ENCODE assay signal across 7 mouse cellular contexts in the genomic region with DNA sequence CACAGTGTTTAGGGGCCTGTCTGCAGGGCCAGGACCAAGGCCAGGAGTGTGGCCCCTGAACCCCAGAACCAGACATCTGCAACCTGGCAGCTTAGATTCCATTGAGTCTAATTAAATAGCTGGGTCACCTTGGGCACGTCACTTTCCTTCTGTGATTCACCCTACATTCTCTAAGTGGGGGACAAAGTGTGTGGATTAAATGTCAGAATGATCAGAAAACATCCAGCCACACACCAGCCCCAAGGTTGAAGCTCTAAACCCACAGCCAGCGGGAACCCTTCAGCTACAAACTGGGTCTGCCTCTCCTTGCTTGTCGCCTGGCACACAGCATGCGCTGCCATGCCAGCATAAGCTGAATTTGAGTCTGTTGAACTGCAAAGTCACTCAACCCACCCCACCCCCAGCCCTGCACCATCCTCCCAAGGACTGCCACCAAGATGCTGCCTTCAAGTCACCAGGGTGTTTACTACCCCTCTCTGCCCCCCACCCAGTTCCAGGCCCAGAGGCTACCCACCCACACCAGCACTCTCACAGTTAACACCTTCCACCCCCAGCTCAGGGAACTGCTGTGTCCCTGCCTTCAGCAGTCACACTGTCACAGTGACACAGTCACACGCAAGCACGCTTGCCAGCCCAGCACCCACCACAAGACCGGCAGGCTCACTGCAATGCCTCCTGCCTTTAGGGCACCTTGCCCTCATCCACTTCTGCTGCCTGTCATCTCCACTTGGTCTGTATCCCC. TPM values are rescaled to one million over a fixed set of nuclear protein-coding genes. Genes with fewer than 3 reads are reported as not detected.
DNase-seq lines count a peak whose midpoint lies in the region; ATAC-seq and TF ChIP-seq lines count a peak whose summit lies in the region.

No protein-coding gene starts in this region.

- 54% methylated on average over 7 of the region's 7 CpGs for WGBS in forebrain, embryonic 15.5 days

- 0 out of 2 replicates have a peak overlapping the region, but pooled peaks have one; percentile 20 for H3K9ac ChIP-seq in forebrain, embryonic 15.5 days (replicated peaks)

- peaks cover 51% of the 10 kb centered on the region for H3K4me1 ChIP-seq in forebrain, embryonic 15.5 days

- peak overlapping the region; percentile 99 for H3K27ac ChIP-seq in layer of hippocampus, adult 2 months
- no peak overlapping the region for H3K27ac ChIP-seq in forebrain, embryonic 15.5 days (replicated peaks)

- H3K4me3 ChIP-seq in layer of hippocampus, adult 2 months = peak overlapping the region; percentile 90
- peak overlapping the region; percentile 55; the same call in 1 of the 2 replicates for H3K4me3 ChIP-seq in forebrain, embryonic 15.5 days

- no peak for TF ChIP-seq CTCF in layer of hippocampus, adult 2 months (conservative IDR thresholded peaks at IDR 0.05)

- DNase-seq in layer of hippocampus, adult 2 months (ENCODE audit: low spot score in 2 of 2) = peak; percentile 61 to 70
- DNase-seq in layer of hippocampus, postnatal 25 days (ENCODE audit: extremely low spot score in 1 of 2, low spot score in 1 of 2) = no peak
- DNase-seq in layer of hippocampus, postnatal 14 days (ENCODE audit: low spot score in 2 of 2) = peak; percentile 57 to 62
- DNase-seq in right cerebral cortex, adult 2 months (ENCODE audit: low spot score in 2 of 2) = peak; percentile 68 to 71
- DNase-seq in urinary bladder, adult 18-20 months (ENCODE audit: low spot score in 2 of 2) = no peak
- DNase-seq in kidney, postnatal 36 days = no peak

- no peaks in the 10 kb centered on the region for H3K36me3 ChIP-seq in forebrain, embryonic 15.5 days

- H3K27me3 ChIP-seq in forebrain, embryonic 15.5 days = peaks cover 61% of the 10 kb centered on the region

- no peak for ATAC-seq in forebrain, embryonic 15.5 days (replicated peaks)

- H3K4me2 ChIP-seq in forebrain, embryonic 15.5 days (replicated peaks) = peak overlapping the region; percentile 95

- H3K9me3 ChIP-seq in forebrain, embryonic 15.5 days = no peaks in the 10 kb centered on the region

RNA-seq across cellular contexts. Expression of a gene that starts 0.6 kb away (rescaled TPM):
- 10 to 100 TPM; 27.4 to 29.3 TPM for total RNA-seq in layer of hippocampus, adult 2 months (2021)
- total RNA-seq in layer of hippocampus, postnatal 25 days (2021) = 10 to 100 TPM; 28.9 to 33.6 TPM
- polyA plus RNA-seq in forebrain, embryonic 15.5 days (2015; fragmentation: Nextera tagmentation; extraction: Ambion mirVana) = 3.0 and 3.3 TPM in 2 replicates
- total RNA-seq in layer of hippocampus, postnatal 14 days (2021) = 10 to 100 TPM; 45.4 to 48.1 TPM

RNA-seq across cellular contexts. Expression of a gene that starts 44.5 kb away (rescaled TPM):
- total RNA-seq in layer of hippocampus, adult 2 months (2021) = 10 to 100 TPM; 49.8 to 50.3 TPM
- total RNA-seq in layer of hippocampus, postnatal 25 days (2021) = 10 to 100 TPM; 32.1 to 35.7 TPM
- 3.6 TPM in 2 replicates for polyA plus RNA-seq in forebrain, embryonic 15.5 days (2015; fragmentation: Nextera tagmentation; extraction: Ambion mirVana)
- 10 to 100 TPM; 12.8 to 15.1 TPM for total RNA-seq in layer of hippocampus, postnatal 14 days (2021)

Comparison
In these comparisons a context has a peak if more than half of its experiments do, and no peak if none do; other contexts are left out.
1. DNase-seq: peak in layer of hippocampus, adult 2 months (2 of 2), layer of hippocampus, postnatal 14 days (2 of 2) and right cerebral cortex, adult 2 months (2 of 2); none in layer of hippocampus, postnatal 25 days (0 of 2), urinary bladder, adult 18-20 months (0 of 2) and kidney, postnatal 36 days (0 of 2).